Mouse (Mus musculus) frontal cortex, adult 2 months (tissue): ENCODE results near the gene Nt5c3b. TPM values are rescaled to one million over a fixed set of nuclear protein-coding genes. Genes with fewer than 3 reads are reported as not detected.

ENCODE experiments used
- DNase-seq, 2 experiments: peaks; one replicate each; pipeline ENCODE4 v3.0.0; 2022; ENCODE audit warnings: low spot score in 1 of 2; ENCODE audit errors: extremely low spot score in 1 of 2
- polyA plus RNA-seq: library from polyadenylated mRNA; depleted of rRNA; stranded (reverse); fragments of >200 nt; gene quantifications from 2 replicates; pipeline ENCODE4 v1.2.3, GENCODE M21; 2012

Gene Nt5c3b
- polyA plus RNA-seq, 1 experiment, result 77.3 TPM

DNA sequence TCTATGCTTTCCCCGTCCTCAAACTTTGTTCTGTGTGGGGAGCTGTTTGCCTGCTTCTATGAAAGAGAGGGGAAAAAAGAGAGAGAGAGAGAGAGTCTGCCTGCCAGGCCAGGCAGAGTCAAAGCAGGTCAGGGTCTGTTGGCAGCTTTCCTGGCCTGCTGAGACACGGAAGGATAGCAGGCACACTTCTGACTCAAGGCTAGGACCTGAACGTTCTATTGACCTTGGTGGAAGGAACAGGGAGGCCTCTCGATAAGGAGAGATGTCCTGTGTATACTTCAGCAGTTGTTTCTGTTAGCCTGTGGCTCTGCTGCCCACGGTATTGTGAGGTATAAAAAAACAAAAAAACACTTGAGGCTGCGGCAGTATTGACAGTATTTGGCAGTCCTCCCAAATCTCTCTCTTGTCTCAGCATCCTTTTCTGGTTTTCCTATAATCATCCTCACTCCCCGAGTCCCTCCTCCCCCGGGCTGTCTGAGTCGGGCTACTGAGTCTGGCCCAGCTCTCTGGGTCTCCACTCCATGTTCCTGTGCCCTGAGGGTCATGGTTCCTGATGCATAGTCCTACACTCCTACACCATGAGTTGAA lies 12.9 kb downstream of the Nt5c3b start:
- DNase-seq, result no peak

DNA sequence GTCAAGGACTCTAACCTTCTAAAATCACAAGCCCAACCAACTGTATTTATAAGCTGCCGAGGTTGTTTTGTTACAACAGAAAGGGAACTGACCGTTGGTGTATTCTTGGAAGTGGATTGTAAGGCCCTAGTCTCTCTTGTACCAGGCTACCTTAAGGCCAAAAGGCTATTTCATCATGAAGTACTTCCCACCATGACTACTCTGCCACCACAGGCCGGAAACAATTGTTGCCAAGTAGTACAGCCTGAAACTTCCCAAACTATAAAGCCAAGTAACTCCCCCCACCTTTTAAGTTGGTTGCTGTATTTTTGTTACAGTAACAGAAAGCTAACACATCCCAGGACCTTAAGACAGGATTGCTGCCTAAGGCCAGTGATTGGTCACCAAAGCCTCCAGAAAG lies 14.8 kb downstream of the Nt5c3b start:
- no peak for DNase-seq

DNA sequence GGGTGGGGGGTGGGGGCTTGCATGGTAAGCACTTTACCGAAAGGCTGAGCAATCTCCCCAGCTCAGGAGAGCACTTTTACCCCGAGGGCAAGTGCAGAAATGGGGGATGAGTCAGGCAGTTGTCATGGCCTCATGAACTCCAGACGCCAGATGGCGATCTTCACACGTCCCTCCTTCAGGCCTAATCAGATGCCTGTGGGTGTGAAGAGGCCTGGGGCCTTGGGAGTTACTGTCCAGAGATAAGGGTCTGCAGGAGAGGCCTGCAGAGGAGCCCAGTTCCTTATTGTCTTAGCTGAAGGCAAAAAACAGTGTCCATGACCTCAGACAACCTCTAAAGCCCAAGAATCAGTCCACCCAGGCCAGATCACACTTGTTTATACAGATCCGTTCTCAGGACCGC lies 15.8 kb downstream of the Nt5c3b start:
- DNase-seq, result peak in 1 of 2 experiments; percentile 83

DNA sequence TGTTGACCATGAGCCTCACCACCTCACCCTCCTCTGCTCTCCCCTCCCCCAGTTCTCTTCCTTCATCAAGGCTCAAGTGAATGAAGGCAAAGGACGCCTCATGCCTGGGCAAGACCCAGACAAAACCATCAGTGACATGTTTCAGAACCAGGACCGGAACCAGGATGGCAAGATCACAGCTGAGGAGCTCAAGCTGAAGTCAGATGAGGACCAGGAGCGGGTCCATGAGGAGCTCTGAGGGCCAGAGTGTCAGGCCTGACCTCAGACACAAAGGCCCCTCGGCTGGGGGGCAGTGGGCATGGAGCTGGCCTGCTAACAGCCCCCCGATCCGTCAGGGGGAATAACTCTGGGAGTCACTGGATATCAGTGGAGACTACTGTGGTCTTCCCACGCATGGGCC lies 17.8 kb downstream of the Nt5c3b start:
- no peak for DNase-seq

DNA sequence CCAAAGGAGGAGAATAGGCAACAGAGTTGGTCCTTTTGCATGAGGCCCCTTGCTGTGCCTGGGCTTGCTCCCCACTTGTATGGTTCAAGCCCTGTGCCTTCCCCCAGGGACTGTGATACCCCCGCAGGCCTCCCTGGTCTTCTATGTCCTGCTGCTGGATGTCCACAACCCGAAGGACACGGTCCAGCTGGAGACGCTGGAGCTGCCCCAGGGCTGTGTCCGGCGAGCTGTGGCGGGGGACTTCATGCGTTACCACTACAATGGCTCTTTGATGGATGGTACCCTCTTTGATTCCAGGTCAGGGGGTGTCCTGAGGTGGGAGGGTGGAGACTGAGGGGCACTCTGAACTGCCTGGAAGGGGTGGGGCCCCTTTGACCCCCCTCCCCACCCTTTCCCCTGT lies 20.1 kb downstream of the Nt5c3b start:
- no peak for DNase-seq

DNA sequence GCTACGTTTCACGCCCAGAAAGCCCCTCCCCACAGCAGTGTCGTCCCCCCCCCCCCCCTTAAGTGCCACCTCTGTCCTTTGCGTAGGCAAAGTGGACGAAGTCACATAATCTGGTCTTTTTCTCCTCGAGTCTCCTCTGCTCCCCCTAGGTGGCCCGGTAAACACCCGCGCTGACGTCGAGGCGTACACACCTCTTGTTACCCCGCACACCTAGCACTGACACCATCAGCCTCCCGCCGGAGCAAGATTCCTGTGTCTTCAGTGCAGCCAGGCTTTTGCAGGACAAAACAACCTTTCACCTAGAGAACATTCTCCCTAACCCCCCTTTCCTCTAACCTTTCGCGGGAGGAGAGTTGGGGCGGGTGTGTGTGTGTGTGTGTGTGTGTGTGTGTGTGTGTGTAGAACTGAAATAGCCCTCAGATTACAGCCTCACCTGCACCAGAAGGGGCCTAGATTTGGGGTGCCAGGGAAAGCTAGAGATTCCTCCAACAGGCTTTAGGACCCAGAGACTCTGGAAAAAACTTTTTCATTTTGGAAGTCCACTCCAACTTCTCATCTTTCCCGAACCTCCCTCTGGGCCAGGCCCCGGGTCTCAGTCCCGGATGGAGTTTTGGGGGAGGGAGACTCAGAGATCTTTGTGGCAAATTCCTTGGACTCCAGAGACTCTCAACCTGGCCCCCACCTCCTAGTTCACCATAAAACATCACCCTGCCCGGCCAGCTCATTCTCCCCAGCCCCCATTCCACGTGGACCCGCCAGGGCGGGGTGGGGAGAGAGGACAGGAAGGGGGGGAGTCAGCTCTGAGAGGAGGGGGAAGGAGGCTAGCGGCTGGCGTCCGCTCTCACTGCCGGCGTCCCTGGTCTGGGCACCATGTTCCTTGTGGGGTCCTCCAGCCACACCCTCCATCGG lies 26.4 kb downstream of the Nt5c3b start, which contains the start of gene Fkbp10:
Gene Fkbp10 (plus strand): TSS at position 784 of the 909 bp plus-strand sequence.
- DNase-seq, result no peak

DNA sequence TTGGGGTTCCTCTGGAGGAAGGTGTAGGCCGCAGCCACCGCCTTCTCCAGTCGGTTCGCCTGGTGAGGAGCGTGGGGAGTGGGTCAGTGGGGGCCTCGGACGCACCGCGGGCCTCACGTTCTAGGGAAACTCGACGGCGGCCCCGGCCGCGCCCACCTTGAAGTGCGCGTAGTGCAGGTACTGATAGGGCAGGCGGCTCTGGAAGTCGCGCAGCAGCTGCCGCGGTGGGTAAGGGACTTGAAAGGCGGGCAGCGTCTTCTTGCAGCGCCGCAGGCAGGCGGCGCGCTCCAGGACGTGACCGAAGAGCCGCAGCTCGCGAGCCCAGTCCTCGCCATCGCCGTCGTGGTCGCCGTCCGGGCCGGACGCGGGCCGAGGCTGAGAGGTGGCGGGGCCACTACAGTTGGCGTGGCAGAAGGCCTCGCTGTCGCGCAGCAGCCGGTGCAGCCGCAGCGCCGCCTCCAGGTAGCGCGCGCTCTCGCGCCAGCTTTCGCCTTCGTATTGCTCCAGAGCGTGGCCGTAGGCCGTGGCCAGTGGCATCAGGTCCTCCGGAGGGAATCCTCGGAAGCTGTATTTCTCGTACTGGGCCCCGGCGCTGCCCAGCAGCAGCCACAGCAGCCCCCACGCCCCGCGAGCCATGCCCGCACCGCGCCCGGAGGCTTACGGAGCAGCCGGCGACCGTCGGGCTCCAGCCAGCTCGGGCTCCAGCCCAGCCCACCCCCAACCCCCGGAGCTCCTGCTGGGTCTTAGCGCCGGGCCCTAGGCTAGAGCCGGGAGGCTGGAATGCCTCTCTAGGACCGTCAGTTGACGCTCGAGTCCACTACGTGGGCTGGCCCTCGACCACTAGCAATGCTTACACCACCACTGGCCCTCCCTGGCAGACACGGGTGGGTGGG lies 27.3 kb downstream of the Nt5c3b start, which contains the start of gene P3h4:
Gene P3h4 (minus strand): TSS at position 816 of the 893 bp plus-strand sequence.
- peak in 1 of 2 experiments; percentile 74 for DNase-seq

DNA sequence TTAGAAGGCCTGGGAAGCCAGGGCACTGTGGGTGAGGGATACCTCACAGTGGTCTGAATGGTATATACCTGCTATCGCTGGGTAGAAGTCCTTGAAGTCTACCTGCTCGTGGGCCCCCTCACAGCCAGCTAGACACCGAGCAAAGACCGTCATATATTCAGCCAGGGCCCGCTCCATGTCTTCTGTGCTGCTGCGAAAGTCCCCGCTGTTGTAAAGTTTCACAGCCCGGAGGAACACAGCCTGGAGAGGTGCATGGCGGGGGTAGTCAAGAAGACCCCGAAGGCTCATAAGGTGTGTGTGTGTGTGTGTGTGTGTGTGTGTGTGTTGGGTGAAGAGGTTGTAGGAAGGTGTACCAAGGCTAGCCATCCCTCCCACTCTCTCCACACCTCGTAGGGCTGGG lies 28.1 kb downstream of the Nt5c3b start:
- no peak for DNase-seq

DNA sequence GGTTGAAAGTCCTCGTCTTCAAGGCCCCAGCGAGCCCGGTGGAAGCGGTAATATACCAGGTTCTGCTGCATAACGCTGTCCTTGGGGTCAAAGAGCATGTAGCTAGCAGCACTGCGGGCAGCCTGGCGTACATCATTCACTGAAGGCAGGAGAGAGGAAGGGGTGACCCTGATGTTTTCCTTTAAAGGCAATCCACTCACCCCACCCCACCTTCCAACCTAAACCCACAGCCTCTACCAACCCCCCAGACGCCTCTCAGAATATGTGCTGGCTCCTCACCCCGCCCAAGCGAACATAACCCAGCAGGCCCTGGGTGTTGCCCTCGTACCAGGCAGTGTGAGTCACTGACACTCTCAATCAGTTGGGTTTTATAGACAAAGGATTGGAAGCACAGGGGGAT lies 29.9 kb downstream of the Nt5c3b start:
- DNase-seq, result no peak

DNA sequence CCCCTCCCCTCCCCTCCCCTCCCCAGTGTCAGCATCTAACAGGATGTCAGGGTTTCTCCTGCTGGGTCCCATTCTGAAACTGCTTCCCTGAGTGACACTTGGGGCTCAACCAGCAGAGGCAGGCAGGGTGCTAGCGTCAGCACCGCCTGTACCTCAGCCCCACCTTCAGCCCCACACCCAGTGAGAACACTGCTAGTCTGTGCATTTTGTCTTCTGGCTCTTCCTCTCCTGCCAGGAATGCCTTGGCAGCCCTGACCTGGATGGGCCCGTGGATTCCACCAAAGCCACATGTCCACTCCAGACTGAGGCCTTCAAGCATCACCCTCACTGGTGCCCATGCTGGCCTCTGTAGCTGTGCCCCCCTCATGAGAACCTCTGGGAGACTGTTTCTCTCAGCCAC lies 31.9 kb downstream of the Nt5c3b start:
- DNase-seq, result no peak

DNA sequence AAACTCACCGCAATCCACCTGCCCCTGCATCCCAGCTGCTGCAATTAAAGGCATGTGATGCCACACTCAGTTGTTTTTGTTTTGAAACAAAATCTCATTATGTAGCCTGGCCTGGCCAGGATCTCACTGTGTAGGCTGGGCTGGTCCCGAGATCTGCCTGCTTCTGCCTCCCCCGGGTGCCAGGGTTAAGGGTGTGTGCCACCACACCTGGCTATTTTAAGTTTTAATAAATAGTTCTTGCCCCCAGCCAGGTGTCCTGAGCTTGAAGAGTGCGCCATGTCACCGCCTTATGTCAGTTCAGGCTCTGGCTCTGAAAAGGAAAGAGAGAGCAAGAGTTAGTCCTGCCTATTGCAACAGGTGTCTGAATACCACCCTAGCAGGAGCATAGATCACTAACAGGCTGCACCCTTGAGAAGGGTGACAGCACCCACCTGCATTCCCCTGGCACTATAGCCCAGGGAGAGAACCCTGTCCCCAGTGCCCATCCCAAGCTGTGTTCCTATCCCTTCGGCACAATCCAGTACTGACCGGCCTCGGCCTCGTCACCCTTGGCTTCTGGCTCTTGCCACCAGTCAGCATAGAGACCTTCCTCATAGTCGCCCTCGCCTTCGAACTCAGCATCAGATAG lies 32.7 kb downstream of the Nt5c3b start:
- no peak for DNase-seq

DNA sequence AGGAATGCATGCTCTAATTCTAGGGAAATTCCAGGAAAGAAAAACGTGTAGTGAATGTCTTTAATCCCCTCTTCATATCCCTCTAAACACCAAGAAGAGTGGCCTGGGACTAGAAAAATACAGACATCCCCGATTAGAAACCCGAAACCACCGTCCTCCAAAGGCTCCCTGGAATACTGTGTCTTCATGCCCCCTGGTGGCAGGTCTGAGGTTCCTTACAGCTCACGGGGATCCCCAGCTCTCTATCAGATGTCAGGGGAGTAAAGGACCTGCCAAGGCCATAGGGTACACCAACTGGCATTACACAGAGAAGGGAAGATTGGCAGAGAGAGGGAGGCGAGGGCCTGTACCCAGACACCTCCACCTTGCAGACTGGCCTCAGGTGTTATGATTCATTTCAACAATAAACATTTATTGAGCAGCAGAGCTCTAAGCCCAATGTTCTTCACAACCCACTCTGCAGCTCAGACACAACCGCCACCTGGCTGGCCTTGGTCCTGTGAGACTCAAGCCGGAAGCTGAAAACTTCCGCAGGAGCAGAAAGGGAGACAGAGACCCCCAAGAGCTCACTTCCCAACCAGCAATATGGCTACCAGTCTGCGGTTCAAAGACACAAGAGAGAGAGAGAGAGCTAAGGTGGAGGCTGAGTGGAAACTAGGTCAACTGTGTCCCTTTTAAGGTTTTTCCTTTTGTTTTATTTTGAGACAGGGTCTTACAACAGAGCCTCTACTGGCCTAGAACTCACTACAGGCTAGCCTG lies 33.4 kb downstream of the Nt5c3b start:
- peak in 1 of 2 experiments; percentile 83 for DNase-seq

DNA sequence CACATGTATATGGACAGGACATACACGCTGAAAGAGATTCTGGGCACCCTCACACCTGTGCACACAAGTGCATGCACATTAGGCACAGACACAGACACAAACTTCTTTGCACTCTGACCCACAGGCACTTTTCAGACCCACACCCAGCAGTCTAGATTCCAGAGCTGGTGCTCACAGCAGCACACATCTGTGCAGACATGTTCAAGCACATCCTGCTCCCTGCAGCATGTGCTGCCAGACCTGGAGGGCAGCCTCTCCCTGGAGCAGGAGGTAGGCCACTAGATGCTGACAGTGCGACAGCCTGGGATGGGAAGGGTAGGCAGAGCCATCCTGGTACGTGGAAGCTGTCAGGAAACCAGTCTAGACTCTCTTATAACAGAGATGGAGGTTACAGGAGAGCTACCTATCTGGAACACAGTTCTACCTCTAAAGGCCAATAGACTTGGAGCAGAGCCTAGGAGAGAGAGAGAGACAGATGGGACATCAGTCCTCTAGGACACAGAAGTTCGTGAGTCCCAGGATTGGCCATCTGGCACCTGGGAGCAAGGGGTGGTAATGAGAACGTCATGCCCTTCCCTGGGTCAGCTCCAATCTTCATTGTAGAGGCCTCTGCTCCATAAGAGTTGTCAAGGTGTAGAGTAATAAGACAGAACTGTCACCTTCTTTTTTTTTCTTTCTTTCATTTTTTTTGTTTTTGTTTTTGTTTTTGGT lies 34.5 kb downstream of the Nt5c3b start:
- no peak for DNase-seq

DNA sequence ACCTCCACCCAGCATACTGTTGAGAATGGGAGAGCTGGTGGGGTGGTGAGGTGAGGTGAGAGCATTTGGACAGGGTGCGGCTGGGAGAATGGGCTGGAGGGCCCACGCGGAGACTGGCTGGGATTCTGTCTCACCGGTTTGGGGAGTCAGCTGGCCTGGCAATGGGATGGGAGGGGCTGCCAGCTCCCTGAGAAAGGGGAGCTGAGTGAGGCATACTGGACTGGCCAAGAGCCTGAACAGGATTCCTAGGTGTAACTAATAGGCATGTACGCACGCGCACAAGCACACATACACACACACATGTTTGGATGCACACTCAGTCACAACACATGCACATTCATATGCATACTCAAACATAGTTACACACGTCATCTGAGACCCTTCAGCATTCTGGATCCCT lies 35.3 kb downstream of the Nt5c3b start:
- no peak for DNase-seq

DNA sequence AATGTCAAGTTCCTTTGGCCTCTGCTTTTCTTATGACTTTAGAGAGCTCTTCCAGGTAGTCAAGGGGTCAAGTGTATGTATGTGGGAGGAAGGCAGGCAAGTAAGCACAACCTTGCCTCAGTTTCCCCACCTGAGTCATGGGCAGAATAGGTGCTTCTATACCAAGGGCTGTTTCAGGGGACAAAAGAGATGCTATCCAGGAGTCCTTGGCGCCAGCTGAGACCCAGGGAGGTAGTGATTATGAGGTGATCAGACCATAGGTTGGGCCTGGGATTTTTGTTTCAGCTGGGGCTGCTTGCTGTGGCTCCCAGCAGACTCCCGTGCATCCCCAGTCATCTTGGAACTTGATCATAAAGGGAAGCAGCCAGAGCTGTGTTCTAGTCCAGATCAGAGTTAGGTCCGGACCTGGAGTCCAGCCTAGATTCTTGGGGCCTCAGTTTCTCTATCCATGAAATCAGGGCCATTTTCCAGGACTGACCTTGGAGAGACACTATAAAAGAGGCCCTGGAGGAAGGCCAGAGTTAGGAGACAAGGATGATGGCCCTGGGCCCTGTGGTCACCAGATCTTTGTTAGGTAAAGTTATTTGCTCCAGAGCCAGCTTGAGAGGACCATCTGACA lies 37.0 kb downstream of the Nt5c3b start:
- no peak for DNase-seq

DNA sequence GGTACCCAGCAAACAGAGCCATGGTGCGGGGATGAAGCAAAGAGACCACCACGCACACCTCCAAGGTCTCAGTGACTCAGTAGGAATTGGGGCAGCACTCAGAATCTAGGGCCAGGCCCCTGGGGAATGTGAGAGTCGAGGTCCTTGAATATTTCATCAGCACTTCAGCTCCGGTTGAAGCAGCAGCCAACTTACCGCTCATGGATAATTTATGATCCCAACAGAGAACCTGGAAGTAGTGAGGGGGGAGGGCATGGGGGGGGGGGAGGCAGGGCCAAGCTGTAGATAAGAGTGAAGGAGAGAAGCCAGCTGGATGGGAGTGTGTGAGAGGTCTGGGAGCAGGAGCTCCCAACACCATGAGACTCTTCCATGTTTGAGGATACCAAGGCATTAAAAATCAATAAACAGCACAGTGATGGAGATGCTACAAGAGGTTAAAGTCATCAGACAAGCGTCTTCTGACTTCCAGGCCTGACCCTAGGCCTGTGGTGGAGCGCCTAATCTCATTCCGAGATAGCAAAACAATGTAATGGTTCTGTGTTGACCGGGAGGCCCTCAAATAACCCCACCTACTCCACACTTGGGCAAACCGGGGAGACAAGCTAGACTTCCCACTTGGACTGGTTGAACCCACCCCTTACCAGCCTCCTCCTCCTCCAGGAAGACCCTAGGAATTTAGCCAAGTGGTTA lies 38.0 kb downstream of the Nt5c3b start:
- no peak for DNase-seq

DNA sequence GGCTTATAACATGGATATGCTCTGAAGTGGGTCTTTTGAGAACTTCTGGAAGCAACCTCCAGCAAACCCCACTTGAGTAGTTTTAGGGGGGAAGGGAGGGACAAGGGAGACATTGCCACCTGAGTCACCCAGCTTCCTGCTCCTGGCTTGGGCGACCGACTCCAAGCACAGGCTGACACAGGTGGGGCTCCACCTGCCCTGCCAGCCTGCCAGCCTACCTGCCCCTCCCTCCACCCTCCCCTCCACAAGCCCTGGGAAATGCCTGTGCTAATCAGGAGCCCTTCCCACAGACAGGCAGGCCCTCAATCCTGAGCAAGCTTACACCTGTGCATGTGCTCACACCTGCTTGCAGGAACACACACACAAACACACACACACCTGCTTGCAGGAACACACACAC lies 38.9 kb downstream of the Nt5c3b start:
- DNase-seq, result no peak

DNA sequence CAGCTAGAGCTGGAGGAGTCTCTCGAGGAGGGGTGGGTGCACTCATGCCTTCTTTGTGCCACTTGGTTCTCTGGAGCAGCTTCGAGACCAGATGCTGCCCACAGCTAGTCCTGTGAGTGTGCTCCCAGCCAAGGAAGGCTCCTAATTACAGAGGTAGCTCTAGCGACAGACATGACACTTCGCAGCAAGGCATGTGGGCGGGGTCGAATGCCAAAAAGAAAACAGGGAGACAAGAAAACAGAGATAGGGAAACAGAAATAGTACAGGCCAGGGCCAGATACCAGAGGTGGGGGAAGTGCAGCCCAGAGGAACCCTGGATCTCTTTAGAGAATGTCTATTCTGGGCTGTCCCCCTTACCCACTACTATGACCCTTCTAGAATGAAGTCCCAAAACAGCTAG lies 39.4 kb downstream of the Nt5c3b start:
- DNase-seq, result no peak
